Mouse (Mus musculus) MEL (cell line): Measurements from ENCODE around the gene Mpzl3.

Source experiments
- CHD2 ChIP-seq: IDR thresholded peaks from 2 replicates; pipeline ENCODE4 v1.6.1; 2011; ENCODE audit warnings: low read length, improper control_type of control experiment
- CTCF ChIP-seq, 3 experiments: IDR thresholded peaks in 2 of 3; conservative IDR thresholded peaks in 1 of 3; 2 replicates each; pipeline ENCODE4 v1.5.1; 2011 to 2012; ENCODE audit warnings: low read length in 3 of 3, low read depth in 2 of 3, mild to moderate bottlenecking in 2 of 3, improper control_type of control experiment in 1 of 3, inconsistent platforms in 1 of 3, mixed read lengths in 1 of 3, moderate library complexity in 1 of 3; ENCODE audit not compliant: control insufficient read depth in 1 of 3, insufficient read depth in 1 of 3, poor library complexity in 1 of 3, severe bottlenecking in 1 of 3
- GATA1 ChIP-seq: IDR thresholded peaks from 2 replicates; pipeline ENCODE4 v1.6.1; 2011; ENCODE audit warnings: low read depth, low read length, improper control_type of control experiment
- MAFK ChIP-seq: IDR thresholded peaks from 2 replicates; pipeline ENCODE4 v1.6.1; 2011; ENCODE audit warnings: low read depth, mild to moderate bottlenecking, low read length, improper control_type of control experiment, borderline replicate concordance
- MAX ChIP-seq: IDR thresholded peaks from 2 replicates; pipeline ENCODE4 v1.6.1; 2011; ENCODE audit warnings: low read length, improper control_type of control experiment
- MXI1 ChIP-seq: IDR thresholded peaks from 2 replicates; pipeline ENCODE4 v1.6.1; 2011; ENCODE audit warnings: mild to moderate bottlenecking, low read depth, low read length, improper control_type of control experiment
- NRF1 ChIP-seq: IDR thresholded peaks from 2 replicates; pipeline ENCODE4 v1.6.1; 2014; ENCODE audit warnings: low read depth, mild to moderate bottlenecking, inconsistent platforms, low read length, improper control_type of control experiment, moderate library complexity; ENCODE audit not compliant: poor library complexity, insufficient read depth, severe bottlenecking
- POLR2A ChIP-seq, 2 experiments: IDR thresholded peaks; 2 replicates each; pipeline ENCODE4 v1.6.1; 2011 to 2012; ENCODE audit warnings: low read length in 2 of 2, mild to moderate bottlenecking in 2 of 2, control low read depth in 1 of 2, improper control_type of control experiment in 1 of 2, low read depth in 1 of 2, moderate library complexity in 1 of 2; ENCODE audit not compliant: control insufficient read depth in 1 of 2, insufficient read depth in 1 of 2, poor library complexity in 1 of 2
- RAD21 ChIP-seq: IDR thresholded peaks from 2 replicates; pipeline ENCODE4 v1.6.1; 2011; ENCODE audit warnings: mild to moderate bottlenecking, low read depth, low read length, improper control_type of control experiment
- SMC3 ChIP-seq: IDR thresholded peaks from 2 replicates; pipeline ENCODE4 v1.6.1; 2011; ENCODE audit warnings: low read depth, low read length, improper control_type of control experiment
- TAL1 ChIP-seq: IDR thresholded peaks from 2 replicates; pipeline ENCODE4 v1.6.1; 2012; ENCODE audit warnings: mild to moderate bottlenecking, inconsistent platforms, low read length, moderate library complexity, mixed read lengths
- ZC3H11A ChIP-seq: IDR thresholded peaks from 2 replicates; pipeline ENCODE4 v1.6.1; 2012; ENCODE audit warnings: low read depth, mild to moderate bottlenecking, inconsistent platforms, low read length, improper control_type of control experiment
- ZKSCAN1 ChIP-seq: IDR thresholded peaks from 2 replicates; pipeline ENCODE4 v1.6.1; 2012; ENCODE audit warnings: low read depth, mild to moderate bottlenecking, inconsistent platforms, low read length, improper control_type of control experiment, moderate library complexity

- no peak for TF ChIP-seq ZKSCAN1
- no peak for TF ChIP-seq MAFK
- TF ChIP-seq MAX = no peak
- no peak for TF ChIP-seq GATA1
- TF ChIP-seq ZC3H11A = no peak
- TF ChIP-seq POLR2A (IDR thresholded peaks at IDR 0.05; ENCODE audit: control insufficient read depth in 1 of 2, insufficient read depth in 1 of 2, low read depth in 1 of 2, low read length in 2 of 2, poor library complexity in 1 of 2) = no peak
- TF ChIP-seq CHD2 = no peak
- TF ChIP-seq NRF1 = no peak
- TF ChIP-seq MXI1 = no peak
- TF ChIP-seq RAD21 = no peak
- TF ChIP-seq SMC3 = no peak
- no peak for TF ChIP-seq CTCF (IDR thresholded peaks at IDR 0.05 in 2 of 3, conservative IDR thresholded peaks at IDR 0.05 in 1 of 3; ENCODE audit: control insufficient read depth in 1 of 3, insufficient read depth in 1 of 3, low read depth in 2 of 3, low read length in 3 of 3, poor library complexity in 1 of 3, severe bottlenecking in 1 of 3)
- TF ChIP-seq TAL1 = no peak
Observed at GRCm38 (mm10) chr9:45018031-45018430, 37.0 kb upstream of the Mpzl3 start.
